Mouse (Mus musculus): ENCODE results near the gene Nbl1. TPM values are rescaled to one million over a fixed set of nuclear protein-coding genes. Genes with fewer than 3 reads are reported as not detected.

Gene Nbl1
- total RNA-seq, 2 experiments from 2014 or later, result 39.7 to 40.9 TPM

- no peak for DNase-seq
Measured at GRCm38 (mm10) chr4:139100326-139100725, 7.5 kb upstream of the Nbl1 start.

- DNase-seq, result no peak
Measured at GRCm38 (mm10) chr4:139096201-139096600, 3.4 kb upstream of the Nbl1 start.

- DNase-seq, result peak; percentile 59
Measured at GRCm38 (mm10) chr4:139095406-139095805, 2.6 kb upstream of the Nbl1 start.

GRCm38 (mm10) chr4:139093196-139093530 is 370 bp upstream of the Nbl1 start:
- DNase-seq, result no peak

GRCm38 (mm10) chr4:139091478-139092355 is 1.1 kb downstream of the Nbl1 start:
- peak; percentile 55 for DNase-seq

GRCm38 (mm10) chr4:139091066-139091465 is 1.7 kb downstream of the Nbl1 start:
- no peak for DNase-seq

- DNase-seq, result no peak
Measured at GRCm38 (mm10) chr4:139090303-139090940, 2.4 kb downstream of the Nbl1 start.

- DNase-seq, result no peak
Measured at GRCm38 (mm10) chr4:139088982-139089671, 3.7 kb downstream of the Nbl1 start.

- DNase-seq, result no peak
Measured at GRCm38 (mm10) chr4:139086984-139087383, 5.8 kb downstream of the Nbl1 start.

- DNase-seq, result peak; percentile 89
Measured at GRCm38 (mm10) chr4:139086037-139086436, 6.8 kb downstream of the Nbl1 start.

- DNase-seq, result no peak
Measured at GRCm38 (mm10) chr4:139085337-139085736, 7.5 kb downstream of the Nbl1 start.

GRCm38 (mm10) chr4:139082790-139083564 is 9.8 kb downstream of the Nbl1 start:
- no peak for DNase-seq

GRCm38 (mm10) chr4:139081270-139081931 is 11.4 kb downstream of the Nbl1 start:
- DNase-seq, result no peak

- DNase-seq, result no peak
Measured at GRCm38 (mm10) chr4:139080259-139080658, 12.5 kb downstream of the Nbl1 start.

- DNase-seq, result no peak
Measured at GRCm38 (mm10) chr4:139079439-139079838, 13.4 kb downstream of the Nbl1 start.

GRCm38 (mm10) chr4:139078726-139079125 is 14.1 kb downstream of the Nbl1 start:
- no peak for DNase-seq

- no peak for DNase-seq
Measured at GRCm38 (mm10) chr4:139078313-139078712, 14.5 kb downstream of the Nbl1 start.

GRCm38 (mm10) chr4:139075915-139076314 is 16.9 kb downstream of the Nbl1 start:
- DNase-seq, result no peak

- no peak for DNase-seq
Measured at GRCm38 (mm10) chr4:139075041-139075711, 17.6 kb downstream of the Nbl1 start, which contains the start of gene Htr6. Gene Htr6 (minus strand): TSS chr4:139075570.

GRCm38 (mm10) chr4:139074060-139074459 is 18.7 kb downstream of the Nbl1 start:
- DNase-seq, result no peak

GRCm38 (mm10) chr4:139068287-139068686 is 24.5 kb downstream of the Nbl1 start:
- no peak for DNase-seq

Measured in adrenal gland, postnatal 10 days (tissue).